Mouse (Mus musculus): Measurements from ENCODE around the gene 1520401A03Rik.
A peak's percentile ranks its signal among the peaks of the same experiment; 100 is the strongest.
"Not testable (repeated sequence)": the region's sequence is repeated elsewhere in the genome, so short reads cannot be mapped to it uniquely, and the experiment has no call there.

1520401A03Rik gene

DNA sequence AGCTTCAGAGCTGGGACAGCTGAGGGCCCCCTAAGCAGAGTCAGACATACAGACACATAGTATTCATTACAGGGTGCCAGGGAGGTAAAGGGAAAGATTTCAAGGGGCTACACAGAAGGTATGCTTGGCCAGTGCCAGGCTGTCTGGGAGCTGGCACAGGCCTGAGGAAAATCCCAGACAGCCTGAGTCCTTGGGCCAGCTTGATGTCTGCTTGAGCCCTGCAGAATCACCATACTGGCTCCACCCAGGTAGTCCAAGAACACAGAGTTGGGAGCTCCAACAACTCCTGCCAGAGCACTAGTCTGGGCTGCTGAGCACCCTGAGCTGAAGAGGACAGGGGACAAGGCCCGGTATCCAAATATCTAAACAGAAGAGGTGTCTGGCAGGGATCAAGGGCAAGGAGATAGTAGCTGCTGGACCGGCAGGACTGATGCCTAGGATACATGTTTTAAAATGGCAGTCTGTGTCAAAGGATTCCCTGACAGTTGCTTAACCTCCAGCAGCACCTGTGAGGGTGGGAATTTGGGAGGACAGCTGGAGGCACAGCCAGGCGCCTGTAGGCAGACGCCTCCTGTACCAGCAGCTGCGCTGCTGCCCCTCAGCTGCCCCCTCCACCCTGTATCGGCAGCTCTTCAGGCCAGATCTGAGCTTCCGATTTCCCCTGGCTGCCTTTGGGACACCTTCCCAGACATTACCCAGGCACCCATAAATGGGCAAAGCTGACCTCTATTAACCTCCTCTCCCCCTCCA, at the start of gene 1520401A03Rik:
Gene 1520401A03Rik, minus strand, starts transcription at position 408 of the 750 bp plus-strand sequence.
- DNase-seq (ENCODE audit: inconsistent ontology term): no peak

DNA sequence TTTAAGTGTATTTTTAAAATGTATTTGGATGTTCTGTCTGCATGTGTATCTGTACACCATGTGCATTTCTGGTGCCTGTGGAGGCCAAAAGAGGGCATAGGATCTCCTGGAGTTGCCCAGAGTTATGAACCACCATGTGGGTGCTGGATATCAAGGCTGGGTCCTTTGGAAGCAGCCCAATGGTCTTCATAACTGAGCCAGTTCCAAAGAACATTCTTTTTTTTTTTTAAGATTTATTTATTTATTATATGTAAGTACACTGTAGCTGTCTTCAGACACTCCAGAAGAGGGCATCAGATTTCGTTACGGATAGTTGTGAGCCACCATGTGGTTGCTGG, 49.6 kb upstream of the 1520401A03Rik start:
- not testable (repeated sequence) for DNase-seq (ENCODE audit: inconsistent ontology term)

DNA sequence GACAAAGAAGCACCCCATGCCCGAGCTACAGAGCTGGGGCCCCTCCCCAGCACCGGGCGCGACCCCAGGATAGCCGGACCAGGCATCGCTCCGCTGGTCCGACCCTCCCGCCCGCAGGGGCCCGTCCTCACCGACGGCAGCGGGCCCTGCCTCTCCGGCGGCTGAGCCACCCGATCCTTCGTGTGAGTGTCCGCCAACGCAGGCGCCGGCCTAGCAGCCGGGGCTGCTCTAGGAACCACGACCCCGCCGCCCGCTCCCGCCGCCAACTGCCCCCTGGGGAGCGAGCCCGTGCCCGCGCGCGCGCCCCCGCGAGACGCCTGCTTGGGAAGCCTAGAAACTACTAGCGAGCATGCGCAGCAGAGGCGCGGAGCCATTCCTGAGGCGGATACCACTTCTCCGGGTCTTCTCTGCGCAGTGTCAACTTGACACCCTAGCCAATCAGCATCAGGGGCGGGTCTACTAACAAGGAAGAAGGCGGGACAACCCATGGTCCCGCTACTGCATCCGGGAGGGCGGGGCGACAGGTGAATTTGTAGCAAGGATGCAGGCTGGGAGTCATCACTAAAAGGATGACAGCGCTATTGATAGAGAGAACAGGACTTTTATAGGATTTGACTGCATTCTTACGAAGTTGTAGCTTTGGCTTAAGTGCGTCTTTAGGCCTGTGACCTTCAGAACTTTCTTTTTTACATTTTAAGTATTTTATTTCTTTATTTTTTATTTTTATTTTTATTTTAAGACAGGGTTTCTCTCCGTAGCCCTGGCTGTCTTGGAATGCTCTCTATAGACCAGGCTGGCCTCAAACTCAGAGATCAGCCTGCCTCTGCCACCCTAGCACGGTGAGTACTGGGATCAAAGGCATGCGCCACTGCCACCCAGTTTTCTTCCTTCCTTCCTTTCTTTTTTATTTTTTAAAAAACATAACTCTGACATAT, 49.0 kb upstream of the 1520401A03Rik start, which contains the start of gene Flywch1:
Gene Flywch1, minus strand, starts transcription at position 319 of the 935 bp plus-strand sequence.
- DNase-seq (ENCODE audit: inconsistent ontology term): peak; percentile 97

DNA sequence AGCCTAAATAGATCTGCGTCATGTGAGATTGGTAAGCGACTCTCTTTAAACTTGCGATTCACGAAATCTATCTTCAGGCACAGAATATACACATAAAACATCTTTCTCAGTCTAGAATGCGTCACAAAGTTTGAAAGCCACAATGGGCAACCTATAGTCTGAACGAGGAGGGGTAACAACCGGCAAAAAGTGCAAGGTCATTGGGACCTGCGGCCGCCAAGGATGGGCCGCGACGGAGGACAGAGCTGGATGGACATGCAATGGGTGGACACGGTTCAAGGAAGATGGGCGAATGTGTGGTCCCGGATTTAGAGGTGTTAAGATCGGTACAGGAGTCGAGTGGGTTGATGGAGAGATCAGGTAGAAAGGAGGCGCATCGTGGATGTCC, 48.3 kb upstream of the 1520401A03Rik start:
- peak; percentile 79 for DNase-seq (ENCODE audit: inconsistent ontology term)

DNA sequence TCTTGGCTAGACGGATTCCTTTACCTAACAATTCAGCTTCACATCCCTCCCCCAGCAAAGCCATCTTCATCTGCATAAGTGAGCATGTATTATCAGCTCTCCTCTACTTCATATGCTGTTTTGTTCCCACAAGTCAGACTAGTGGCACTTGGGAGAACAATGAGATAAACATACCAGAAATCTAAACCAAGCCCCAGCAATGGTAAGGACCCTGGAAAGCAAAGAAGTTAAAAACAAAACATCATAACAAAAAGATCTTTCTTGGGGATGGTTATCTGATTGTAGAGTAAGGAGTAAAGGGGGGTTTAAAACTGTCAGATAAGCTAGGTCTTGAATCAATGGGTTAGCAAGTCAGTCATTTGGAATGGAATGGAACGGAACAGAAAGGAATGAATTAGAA, 47.9 kb upstream of the 1520401A03Rik start:
- no peak for DNase-seq (ENCODE audit: inconsistent ontology term)

DNA sequence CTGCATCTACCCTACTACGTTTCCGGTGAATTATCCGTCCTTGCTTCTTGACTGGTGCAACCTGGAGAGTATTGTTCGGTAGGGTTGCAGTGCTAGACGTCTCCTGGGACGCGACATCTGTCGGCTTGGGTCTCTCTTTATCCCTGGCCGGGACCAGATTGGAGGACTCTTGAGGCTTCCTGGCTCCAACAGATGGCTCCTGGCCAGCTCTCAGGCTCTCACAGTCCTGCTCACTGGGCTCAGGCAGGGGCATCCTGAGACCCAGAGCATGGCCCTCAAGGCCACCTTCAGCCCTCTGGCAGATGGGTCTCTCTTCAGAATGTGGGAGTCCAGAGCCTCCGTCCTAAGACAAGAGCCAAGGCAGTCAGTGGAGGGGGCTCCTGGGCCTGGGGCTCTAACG, 40.4 kb upstream of the 1520401A03Rik start:
- DNase-seq (ENCODE audit: inconsistent ontology term): no peak

DNA sequence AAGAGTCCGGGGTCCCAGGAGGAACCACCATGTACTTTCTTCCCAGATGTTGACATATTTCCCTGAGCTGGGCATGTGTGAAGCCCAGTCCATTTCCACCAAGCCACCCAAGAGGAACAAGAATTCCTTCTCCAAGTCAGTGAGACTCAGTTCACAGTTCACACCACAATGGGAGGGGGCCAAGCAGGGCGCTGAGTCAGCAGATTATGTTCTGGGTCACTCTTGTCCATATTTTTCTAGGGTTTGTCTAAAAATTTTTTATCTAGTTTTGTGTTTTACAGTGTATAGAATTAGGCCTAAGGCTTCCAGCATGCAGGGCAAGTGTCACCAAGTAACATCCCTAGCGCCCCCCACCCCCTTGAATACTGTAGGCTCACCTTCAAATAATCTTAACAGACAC, 38.6 kb upstream of the 1520401A03Rik start:
- no peak for DNase-seq (ENCODE audit: inconsistent ontology term)

DNA sequence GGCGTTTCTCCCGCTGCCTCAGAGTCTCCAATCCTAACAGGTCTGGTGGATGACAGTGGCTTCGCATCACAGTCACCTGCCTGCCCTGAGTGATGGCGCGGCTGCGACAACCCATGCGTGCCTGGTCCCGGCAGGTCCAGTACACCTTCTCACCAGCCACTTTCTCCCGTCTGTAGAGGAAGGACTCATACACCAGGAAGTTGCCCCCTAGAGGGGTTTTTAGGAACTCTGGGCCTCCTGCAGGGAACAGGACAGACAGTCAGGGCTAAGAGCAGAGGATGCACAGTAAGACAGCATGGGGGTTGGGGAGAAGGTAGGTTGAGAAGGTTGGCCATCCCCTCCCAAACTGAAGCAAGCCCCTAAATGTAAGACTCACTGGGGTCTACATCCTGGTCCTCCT, 37.6 kb upstream of the 1520401A03Rik start:
- no peak for DNase-seq (ENCODE audit: inconsistent ontology term)

DNA sequence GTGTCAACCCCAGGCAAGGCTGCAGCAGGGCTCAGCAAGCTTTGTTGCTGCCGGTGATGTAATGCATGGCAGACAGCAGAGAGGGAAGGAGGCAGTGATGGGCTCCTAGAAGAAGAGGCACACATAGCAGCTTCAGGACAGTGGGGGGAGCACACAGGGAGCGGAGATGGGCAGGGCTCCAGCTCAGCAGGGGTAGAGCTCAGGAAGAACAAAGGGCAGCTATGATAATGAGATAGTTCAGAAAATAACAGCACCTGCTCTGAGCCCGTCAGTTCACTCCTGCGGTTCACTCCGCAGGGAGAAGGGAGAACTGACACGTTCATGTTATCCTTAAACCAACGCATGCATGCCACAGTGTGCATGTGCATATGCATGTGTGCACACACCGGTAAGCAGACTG, 36.2 kb upstream of the 1520401A03Rik start:
- no peak for DNase-seq (ENCODE audit: inconsistent ontology term)

DNA sequence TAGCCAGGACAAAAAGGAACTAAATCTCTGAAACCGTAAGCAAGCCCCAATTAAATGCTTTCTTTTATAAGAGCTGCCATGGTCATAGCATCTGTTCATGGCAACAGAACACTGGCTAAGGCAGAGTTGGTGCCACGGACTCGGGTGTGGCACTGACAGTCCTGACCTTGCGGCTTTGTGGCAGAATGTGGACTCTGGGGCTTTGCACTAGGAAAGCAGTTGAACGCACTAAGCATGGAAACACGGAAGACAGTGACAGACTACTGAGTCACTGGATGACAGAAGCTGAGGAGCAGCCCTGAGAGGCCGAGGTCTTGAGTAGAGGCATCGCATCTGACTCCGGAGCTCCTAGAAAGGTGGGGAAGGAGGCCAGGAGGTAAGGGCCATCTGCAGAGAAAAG, 35.0 kb upstream of the 1520401A03Rik start:
- DNase-seq (ENCODE audit: inconsistent ontology term): no peak

DNA sequence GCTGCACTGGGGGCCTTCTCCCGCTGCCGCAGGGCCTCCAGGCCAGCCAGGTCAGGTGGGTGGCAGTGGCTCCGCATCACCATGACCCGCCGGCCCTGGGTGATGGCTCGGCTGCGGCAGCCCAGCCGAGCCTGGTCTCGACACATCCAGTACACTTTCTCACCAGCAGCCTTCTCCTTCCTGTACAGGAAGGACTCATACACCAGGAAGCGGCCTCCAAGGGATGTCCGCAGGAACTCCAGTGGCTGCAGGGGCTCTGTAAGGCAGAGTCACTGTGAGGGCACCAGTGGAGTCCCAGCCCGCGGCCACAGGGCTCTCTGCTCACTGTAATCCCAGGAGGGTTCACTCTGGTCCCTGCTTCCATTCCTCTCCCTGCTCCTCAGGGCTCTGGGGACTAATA, 33.1 kb upstream of the 1520401A03Rik start:
- DNase-seq (ENCODE audit: inconsistent ontology term): no peak

DNA sequence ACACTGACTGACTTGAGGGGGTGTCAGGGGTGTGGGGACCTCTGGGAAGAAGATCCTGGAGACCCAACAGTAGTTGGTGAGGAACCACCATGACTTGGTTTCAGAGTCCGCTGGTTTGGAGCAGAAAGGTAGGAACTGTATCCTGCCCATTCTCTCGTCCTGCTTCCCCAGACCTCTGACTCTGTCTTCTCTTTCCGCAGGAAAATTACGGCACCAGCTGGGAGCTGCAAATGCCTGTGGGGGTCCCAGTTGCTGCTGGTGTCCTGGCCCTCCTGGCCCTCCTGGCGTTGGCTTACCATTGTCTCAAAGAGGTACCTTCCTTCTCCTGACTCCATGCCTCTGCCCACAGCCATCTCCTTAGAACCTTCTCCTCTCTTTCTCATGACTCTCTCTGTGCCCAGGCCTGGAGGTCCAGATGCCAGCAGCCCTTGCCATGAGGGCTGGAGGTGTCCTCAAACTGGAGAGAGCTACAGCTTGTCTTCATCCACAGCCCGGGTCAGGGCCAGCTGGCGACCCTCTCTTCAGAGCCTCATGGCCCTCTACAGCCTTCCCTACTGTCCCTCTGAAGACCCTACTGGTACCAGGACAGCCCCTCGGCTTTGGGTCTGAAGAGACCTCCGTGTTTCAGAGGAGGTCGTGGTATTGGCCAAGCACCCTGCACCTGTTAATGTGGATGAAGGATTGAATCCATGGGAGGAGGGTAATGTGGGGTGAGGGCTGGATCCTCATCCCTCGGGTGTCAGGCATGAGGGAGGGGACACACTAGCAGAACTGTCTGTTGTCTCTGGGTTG, 27.0 kb upstream of the 1520401A03Rik start:
- DNase-seq (ENCODE audit: inconsistent ontology term): no peak

DNA sequence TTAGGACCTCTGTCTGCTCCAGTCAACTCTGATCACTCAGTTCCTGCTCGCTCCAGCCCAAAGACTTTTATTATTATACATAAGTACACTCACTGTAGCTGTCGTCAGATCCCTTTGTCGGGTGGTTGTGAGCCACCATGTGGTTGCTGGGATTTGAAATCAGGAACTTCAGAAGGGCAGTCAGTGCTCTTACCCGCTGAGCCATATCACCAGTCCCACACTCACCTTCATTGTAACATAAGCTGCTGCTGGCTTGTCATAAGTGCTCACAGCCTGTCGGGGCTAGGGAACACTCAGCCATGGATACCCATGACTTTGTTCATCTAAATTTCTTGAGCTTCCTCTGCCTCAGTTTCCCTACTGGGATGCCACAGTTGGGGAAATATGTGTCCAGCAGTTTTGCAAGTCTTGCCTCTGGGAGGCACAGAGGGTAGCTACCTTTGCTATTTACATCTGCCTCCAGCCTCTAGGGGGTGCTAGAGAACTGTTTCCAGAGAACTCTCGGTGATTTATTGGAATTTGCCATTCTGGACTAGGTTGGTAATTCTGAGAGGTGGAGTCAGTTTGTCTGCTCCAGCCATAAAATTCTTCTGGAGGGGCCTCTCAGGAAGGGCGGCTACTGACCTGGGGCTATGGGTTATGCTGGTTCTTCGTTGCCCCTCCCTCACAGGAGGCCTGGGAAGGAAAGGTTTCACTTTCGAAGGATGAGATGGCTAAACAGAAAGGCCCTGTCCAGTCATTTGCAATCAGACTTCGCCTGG, 26.2 kb upstream of the 1520401A03Rik start:
- peak; percentile 54 for DNase-seq (ENCODE audit: inconsistent ontology term)

DNA sequence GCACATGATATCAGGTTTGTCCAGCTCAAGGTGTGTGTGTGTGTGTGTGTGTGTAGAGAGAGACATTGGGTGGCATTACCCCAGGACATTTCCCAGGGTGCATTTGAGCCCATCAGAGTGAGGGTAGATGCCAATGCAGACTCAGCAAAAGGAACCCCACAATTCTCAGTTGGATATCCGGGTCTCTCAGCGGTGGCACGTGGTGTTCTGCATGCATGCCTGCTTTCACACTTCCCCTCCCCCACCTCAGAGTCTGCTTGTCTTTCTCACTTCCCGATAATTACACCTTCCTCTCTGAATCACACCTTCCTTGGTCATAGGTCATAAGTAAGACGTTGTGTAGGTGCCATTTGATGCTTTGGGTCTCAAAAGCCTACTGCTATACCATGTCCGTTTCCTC, 25.4 kb upstream of the 1520401A03Rik start:
- DNase-seq (ENCODE audit: inconsistent ontology term): no peak

DNA sequence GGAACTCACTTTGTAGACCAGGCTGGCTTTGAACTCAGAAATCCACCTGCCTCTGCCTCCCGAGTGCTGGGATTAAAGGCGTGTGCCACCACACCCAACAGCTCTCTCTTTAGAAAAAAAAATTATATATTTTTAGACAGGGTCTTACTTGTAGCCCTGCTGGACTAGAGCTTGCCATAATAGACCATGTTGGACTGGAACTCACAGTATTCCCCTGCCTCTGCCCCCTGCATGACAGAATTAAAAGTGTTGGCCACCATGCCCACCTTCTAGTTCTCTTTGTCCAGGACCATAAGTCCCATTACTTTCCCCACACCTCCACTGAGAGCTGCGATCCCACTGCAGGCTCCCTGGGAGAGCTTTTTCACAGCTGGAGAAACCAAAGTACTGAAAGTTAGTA, 24.9 kb upstream of the 1520401A03Rik start:
- no peak for DNase-seq (ENCODE audit: inconsistent ontology term)

DNA sequence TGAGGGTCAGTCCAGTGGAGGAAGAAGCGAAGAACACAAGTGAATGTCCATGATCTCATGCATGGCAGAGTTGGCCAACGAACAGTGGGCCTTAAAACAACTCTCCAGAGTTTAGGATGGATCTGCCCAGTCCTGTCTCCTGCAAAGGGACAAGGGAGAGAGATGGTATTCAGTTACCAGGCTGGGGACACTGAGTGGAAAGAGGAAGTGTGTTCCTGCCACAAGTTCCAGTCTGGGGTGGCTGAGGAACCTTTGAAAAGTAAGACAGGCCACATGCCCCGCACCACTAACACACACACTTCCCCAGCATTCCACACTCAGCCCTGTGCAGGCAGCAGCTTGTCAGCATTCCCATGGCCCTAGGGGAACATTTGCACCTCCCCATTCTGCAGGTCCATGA, 24.2 kb upstream of the 1520401A03Rik start:
- no peak for DNase-seq (ENCODE audit: inconsistent ontology term)

DNA sequence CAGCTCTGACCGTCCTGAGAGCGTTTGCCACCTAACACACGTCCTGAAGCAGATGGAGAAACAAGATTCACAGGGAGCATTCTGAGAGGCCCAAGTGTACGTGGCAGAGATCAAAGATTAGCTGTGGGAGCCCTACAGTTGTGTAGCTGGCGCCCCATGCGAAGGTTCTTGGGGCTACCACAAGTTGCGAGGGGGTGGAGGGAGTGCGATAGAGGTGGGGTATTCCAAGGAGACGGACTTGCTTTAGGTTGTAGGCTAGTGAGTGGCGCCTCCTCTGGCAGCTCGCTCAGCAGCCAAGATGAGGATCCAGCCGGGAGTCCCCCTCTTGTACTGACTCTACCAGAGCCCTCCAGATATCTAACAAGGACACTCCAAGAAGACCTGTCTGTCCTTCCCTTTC, 23.7 kb upstream of the 1520401A03Rik start:
- DNase-seq (ENCODE audit: inconsistent ontology term): no peak

DNA sequence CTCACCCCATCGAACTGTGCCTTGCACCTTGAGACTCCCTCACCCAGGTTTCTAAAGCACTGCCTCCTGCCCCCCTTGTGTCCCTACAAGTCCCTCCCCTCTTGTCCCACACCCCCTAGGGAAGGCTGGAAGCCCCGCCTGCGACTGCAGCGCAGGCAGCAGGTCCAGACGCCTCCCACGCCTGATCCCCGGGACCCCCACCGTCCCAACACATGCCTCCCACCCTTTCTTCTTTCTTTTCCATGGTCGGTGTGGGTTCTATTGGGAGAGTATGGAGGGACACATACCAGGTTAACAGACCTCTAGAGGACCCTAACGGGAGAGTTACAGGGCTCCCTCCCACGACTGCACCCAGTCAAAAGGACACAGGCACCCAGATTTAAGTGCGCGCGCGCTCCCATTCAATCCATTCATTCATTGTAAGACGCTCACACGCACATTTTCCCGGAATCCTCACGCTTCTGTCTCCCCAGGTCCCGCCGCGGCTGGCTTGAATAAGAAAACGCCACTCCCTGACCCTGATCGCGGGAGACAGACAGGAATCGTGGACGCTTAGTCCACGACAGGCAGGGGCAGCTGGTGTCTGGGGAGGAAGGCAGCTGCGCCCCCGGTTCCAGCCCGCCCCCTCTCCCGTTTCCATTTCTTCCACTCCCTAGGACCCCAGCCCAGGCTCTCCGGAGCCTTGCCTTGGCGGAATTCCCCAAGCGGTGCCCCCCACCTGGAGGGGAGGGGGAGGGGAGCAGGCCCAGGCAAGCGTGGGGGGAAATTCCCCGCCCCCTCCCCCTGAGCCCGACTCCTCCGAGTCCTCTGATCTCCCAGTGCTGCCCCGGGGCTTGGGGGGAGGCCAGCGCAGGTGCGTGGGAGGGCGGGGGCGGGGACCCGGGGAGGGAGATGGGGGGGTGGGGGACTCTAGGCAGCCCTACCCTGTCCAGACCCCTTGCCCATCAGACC, 23.0 kb upstream of the 1520401A03Rik start, which contains the start of gene Kremen2:
Gene Kremen2, minus strand, starts transcription at position 533 of the 951 bp plus-strand sequence.
- peak; percentile 30 for DNase-seq (ENCODE audit: inconsistent ontology term)

DNA sequence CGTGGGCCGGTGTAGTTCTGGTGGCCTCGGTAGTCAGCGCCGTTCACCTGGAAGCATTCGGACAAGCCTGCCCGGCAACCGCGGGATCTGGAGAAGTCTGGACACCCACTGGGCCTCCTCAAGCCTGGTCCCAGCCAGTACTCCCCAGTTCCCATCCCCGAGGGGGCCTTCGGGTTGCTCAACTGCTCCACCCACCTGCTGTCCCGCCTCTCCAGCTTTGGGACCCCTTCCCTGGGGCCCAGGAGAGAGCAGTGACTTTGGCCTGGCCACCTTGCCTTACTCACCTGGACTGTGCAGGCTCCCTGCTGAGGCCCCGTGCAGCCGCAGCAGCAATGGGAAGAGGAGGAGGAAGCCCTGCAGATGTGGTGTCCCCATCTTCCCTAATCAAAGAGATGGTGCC, 22.1 kb upstream of the 1520401A03Rik start:
- no peak for DNase-seq (ENCODE audit: inconsistent ontology term)

DNA sequence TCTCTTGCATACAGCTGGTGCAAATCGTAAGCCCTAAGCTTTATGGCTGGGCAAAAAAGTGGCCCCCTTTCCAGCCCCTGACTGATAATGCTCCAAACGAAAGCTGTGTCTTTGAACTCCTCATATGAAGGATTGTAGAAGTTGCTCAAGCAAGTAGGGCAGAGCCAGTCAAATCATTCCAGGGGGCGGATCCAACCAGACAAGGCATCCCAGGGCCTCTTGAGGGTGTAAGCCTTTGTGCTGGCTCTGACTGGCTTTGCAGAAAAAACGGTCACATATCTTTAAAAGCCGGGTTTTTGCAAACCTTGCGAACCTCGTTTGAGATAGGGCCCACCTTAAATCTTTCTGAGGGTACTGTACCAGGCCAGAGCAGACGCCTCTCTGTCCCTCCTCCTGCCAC, 21.5 kb upstream of the 1520401A03Rik start:
- no peak for DNase-seq (ENCODE audit: inconsistent ontology term)

Measured in Muller cell, postnatal 12 days (primary cell).